Mouse (Mus musculus): ENCODE results near the gene Ddb2. TPM values are rescaled to one million over a fixed set of nuclear protein-coding genes. Genes with fewer than 3 reads are reported as not detected.

Gene Ddb2
- polyA plus RNA-seq, 2 experiments from 2014 or later, result 52.5 to 55.7 TPM

DNA sequence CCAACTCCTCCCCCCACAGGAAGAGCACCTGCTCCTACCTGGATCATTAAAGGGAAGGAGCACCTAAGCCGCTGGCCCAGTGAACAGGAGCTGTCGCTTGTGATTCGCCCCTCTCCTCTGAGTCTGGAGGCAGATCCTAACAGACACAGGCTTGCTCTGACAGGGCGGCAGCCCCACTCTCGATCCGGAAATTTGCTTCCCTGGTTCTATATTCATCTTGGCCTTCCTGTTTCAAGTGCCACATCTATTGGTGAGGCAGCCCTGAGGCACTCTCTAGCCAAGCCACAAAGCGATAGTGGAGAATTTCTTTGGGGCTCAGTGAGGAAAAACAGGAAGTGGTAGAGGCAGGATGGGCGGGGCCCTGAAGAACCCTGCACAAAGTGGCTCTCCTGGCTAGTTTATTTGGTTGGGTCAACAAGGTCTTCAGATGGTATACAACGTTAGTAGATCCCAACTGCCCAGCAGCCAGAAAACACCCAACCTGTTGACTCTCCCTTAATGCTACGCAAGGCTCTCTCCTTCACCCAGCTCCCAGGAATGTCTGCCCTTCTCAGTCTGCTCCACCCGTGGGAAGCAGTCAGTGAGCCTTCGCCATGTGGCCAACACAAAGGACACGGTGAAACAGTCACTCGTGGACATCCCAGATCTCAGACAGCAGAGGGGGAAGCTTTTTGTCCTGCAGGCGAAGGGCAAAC is 52.9 kb downstream of the Ddb2 start, which contains the start of gene Madd:
Gene Madd, minus strand, starts transcription at position 127 of the 695 bp plus-strand sequence.
- peak; percentile 64 for ATAC-seq

DNA sequence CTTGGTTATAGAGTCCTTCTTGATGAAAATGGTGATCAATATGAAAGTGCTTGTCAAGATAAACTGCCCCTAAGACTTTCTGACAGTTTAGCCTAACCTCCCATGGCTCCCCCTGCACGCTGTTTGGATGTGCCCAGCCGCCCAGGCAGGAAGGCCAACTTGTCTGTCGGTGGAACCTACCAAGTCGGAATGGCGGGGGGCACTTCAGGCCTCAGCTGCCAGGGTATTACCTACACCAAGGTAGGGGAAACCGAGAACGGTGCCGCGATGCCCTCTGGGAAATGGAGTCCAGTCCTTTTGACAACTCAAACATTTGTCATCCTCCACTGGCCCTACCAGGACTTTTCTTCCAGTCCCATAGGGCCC is 53.7 kb downstream of the Ddb2 start:
- peak; percentile 76 for ATAC-seq

DNA sequence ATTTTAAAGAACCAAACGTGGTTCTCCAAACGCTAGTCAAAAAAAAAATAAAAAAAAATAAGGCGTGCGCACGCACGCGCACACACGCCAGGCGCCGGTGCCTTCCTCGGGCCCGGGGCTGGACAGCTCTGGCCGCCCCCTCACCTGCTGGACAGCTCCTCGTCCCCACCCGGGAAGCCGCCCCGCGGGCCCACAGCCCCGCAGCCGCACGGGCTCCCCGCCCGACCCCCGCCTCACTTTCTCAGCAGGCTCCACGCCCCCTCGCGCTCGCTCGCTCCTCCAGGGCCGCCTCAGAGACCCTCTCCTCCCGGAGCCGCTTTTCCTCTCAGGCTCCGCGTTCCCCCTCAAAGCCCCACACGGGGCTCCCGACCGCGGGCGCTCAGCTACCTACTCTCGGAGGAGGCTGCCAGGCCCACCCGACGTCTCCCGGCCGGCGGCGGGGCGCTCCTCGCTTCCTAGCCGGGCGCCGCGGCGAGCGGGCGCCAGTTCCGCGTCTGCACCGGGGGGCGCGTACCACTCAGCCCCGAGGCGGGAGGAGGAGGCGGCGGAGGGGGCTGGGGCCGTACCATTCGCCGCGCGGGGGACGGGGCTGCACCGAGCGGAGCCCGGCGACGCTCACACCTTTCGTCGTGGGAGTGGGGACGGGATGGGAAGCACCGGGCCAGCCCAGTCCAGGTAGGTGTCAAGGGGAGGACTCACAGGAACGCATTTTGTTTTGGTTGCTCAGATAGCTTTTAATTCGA is 54.2 kb downstream of the Ddb2 start:
- ATAC-seq, result peak; percentile 62

DNA sequence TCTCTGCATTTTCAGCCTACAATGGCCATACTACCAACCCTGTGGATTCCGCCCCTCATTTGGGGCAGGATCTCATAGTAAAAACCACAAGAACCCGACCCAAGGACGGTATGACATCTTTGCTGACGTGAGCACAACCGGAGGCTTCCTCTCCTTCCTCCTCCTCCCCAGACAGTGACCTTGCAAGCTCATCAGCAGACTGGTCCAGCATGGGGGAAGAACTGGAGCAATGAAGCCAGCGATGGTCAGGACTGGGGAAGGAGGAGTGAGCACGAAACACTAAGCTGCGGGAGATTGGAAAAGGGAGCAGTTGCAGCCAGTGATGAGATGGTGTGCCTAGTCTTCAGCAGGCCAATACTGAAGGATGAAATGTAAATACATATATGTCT is 54.8 kb downstream of the Ddb2 start:
- ATAC-seq, result peak; percentile 26

DNA sequence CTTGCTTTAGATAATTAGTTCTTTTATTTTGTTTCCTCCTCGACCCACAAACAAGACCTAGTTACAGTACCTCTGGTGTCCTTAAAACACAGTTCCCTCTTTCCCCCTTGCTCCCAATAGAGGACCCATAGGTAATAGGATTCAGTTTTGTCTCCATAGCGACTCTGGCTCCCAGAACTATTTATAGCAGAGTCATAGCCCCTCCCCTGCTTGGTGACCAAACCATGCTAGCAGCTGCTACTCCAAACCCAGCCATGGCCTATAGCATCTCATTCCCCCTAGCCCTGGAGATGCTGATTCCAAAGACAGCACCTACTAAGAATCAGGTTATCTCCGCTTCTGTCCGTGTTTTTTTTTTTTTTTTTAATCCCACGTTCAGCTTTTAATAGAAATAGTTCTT is 56.1 kb downstream of the Ddb2 start:
- no peak for ATAC-seq

DNA sequence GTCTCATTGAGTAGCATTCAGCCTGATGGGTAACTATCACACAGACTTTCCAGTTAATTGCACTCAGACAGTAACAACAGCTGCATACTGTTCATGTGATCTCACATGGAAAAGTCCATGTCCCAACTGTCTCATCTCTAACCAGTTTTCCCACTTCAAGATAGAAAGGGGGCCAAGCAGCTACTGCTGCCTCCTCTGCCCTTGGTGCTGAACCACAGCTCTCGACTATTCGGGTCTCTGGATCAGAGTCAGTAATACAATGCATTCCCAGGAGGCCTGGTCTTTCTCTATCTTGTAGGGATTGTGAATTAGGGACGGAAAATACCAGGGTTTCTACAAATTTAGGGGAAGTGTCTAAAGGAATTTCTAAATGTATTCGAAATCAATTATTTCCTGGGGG is 57.0 kb downstream of the Ddb2 start:
- ATAC-seq, result no peak

DNA sequence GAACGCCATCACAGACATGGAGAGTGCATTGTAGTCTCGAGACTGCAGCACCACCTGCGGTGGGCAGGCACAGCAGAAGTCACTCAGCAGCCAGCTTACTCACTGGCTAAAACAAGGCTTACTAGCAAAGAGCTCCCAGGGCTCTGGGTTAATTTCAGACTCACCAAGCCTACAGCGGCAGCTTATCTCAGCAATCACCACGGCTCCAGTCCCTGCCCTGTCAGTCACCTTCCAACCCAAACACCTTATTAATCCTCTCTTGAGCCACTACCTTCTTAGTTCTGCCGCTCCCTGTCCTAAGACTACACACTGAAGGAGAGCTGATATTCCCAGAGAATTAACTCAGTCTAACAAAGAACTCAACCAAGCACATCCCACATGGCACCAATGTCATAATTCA is 60.5 kb downstream of the Ddb2 start:
- ATAC-seq, result no peak

DNA sequence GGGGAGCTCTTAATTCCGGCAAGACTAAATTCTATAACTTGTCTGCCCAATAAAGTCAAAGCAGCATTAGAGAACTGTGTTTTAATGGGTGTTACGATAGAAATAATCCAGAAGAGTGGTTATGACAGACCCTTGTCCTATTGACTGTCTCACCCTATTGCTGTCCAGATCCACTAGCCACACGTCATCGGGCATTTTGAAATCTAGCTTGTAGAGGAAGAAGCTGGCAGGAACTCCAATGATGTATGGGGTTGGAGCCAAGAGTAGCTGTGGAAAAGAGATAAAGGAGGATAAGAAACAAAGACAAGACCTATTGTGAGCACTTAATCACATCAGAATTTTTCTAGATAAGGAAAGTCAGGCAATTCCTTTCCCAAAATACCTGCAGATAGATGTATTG is 61.3 kb downstream of the Ddb2 start:
- ATAC-seq, result no peak

DNA sequence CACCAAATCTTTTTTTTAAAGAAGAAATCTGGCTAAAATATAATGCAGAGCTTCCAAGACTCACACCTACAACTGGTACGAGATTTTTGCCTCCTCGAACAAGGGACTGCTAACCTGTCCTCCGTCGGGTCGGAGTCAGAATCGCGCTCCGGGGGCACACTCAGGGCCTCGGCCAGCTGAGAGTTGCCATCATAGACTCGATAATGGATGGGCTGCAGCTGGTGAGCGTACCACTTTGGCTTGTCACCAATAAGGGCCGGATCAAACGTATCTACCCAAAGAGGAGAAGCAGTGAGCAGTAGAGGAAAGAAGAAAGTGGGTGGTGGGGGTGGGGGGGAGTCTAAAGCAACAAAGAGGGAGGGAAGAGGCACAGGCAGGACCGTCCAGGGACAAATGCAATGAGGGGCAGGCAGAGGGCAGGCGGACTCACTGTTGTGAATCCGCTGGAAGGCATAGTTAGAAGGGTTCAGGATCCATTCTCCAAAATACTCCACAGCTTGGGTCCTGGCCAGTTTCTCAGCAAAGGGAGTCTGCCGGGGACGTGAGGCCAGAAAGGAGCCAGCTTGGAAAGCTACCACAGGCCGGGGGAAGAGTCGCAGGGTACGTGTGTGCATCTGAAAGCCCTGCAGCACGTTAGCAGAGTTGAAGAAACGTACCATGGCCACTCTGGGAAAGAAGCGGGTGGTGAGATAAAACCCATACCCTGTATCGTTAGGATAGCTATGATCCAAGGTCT is 67.0 kb downstream of the Ddb2 start:
- no peak for ATAC-seq

DNA sequence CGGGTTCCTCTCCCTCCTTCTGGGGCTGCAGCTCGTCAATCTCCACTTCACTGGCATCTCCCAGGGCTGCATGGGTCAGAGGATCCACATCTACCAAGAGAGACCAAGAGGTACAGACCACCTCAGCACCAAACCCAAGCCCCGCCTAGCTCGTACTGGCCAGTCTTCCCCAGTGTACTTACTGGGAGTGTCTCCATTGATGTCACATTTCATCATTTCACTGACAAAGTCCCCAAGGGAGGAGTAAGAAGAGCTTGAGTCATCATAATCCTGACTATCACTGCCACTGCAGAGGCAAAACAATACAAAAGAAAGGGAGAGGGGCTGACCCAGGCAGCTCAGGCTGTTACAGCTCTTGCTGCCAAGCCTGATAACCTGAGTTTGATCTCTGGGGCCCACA is 69.2 kb downstream of the Ddb2 start:
- no peak for ATAC-seq

DNA sequence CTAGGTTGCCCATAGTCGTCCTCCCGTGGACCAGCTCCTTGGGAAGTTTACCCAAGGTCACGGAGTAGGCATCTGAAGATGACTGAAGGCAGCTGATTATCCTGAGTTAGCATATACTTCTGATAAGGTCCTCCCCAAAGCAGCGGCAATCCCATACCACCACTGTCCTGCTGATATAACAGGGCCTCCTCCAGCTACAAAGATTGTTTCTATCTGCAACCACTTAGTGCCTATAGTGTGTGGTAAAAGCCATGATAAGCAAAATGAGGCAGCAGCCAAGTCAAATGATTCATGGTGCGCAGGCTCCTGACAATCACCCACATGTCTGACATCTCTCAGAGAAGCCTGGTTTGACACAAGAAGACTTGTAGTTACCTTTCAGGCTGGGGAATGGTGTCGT is 71.8 kb downstream of the Ddb2 start:
- no peak for ATAC-seq

DNA sequence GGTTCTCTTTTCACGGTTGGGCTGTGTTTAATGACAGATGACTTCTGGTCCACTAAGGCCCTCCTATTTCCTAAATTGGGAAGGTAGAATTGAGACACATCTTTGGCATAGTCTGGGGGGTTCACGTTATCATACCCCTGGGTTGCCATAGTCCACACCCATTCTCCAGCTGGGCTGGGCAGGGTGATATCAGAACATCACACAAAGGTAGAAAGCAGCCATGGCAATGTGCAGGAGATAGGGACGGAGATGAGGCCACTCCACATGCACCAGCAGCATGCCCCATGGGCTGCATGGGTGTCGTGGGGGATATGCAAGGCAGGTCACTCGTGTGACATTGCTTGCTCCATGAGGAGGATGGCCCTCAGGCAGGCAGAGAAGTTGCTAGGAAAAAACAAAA is 73.2 kb downstream of the Ddb2 start:
- no peak for ATAC-seq

DNA sequence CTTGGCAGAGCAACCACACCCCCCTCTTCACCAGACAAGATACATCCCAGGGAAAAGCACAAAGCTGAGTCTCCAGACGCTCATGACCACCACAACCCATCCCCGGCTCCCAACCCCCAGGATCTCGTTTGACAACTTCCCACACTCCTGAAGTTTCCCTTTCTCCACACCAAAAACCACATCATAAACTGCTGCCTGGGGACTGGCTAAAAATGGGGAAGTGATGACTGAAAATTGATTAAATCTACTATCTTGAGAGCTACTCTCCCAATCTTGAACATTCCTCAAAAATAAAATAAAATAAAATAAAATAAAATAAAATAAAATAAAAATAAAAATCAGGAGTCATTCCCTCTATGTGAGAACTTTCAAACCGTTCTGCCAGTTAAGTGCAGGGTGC is 73.8 kb downstream of the Ddb2 start:
- no peak for ATAC-seq

Other genes with a start within 250 kb of the Ddb2 start
- gene Rapsn, start 201.4 kb downstream of the Ddb2 start, polyA plus RNA-seq (2017; shearing (Covaris generic)), result 1 to 10 TPM; 5.3 to 5.6 TPM
- 100 to 1,000 TPM; 196 to 209 TPM for gene Psmc3, start 183.0 kb downstream of the Ddb2 start, polyA plus RNA-seq (2017; shearing (Covaris generic))
- gene Slc39a13, start 166.6 kb downstream of the Ddb2 start, polyA plus RNA-seq (2017; shearing (Covaris generic)), result 10 to 100 TPM; 15.6 to 21.8 TPM
- gene Spi1, start 154.6 kb downstream of the Ddb2 start, polyA plus RNA-seq (2017; shearing (Covaris generic)), result not detected
- gene Mybpc3, start 118.8 kb downstream of the Ddb2 start, polyA plus RNA-seq (2017; shearing (Covaris generic)), result not detected
- gene Madd, start 53.1 kb downstream of the Ddb2 start, polyA plus RNA-seq (2017; shearing (Covaris generic)), result 10 to 100 TPM; 55.5 to 64.8 TPM
- 1 to 10 TPM; 1.4 to 1.5 TPM for gene Nr1h3, start 34.1 kb downstream of the Ddb2 start, polyA plus RNA-seq (2017; shearing (Covaris generic))
- 10 to 100 TPM; 12.9 to 15.5 TPM for gene Acp2, start 34.1 kb downstream of the Ddb2 start, polyA plus RNA-seq (2017; shearing (Covaris generic))
- 1 to 10 TPM in 1 of 2 experiments, under 1 TPM in 1; 0.61 to 1.0 TPM for gene Pacsin3, start 19.0 kb upstream of the Ddb2 start, polyA plus RNA-seq (2017; shearing (Covaris generic))
- gene Arfgap2, start 28.0 kb upstream of the Ddb2 start, polyA plus RNA-seq (2017; shearing (Covaris generic)), result 10 to 100 TPM; 73.1 to 85.9 TPM
- gene 1110051M20Rik, start 207.7 kb upstream of the Ddb2 start, polyA plus RNA-seq (2017; shearing (Covaris generic)), result 10 to 100 TPM; 23.8 to 28.2 TPM
- gene Lrp4, start 220.5 kb upstream of the Ddb2 start, polyA plus RNA-seq (2017; shearing (Covaris generic)), result under 1 TPM in 1 of 2 experiments, not detected in 1; 0.11 TPM